Mouse (Mus musculus): ENCODE measurements around the gene Spns2. TPM values are rescaled to one million over a fixed set of nuclear protein-coding genes. Genes with fewer than 3 reads are reported as not detected.
"Not testable (repeated sequence)": the region's sequence is repeated elsewhere in the genome, so short reads cannot be mapped to it uniquely, and the experiment has no call there.

The Spns2 gene
- polyA plus RNA-seq, 2 experiments = 6.3 to 15.9 TPM

GRCm38 (mm10) chr11:72447475-72447874 lies 42.2 kb downstream of the Spns2 start:
- no peaks in the 10 kb centered on the region for H3K9me3 ChIP-seq (ENCODE audit: control insufficient read depth, low read length)
- 83% methylated on average over 8 of the region's 8 CpGs for WGBS
- DNase-seq (ENCODE audit: low spot score) (no peak), ATAC-seq (ENCODE audit: low FRiP score, low read depth) (no peak)
- no peak overlapping the region for H3K9ac ChIP-seq (ENCODE audit: low read depth, low read length, severe bottlenecking)
- H3K36me3 ChIP-seq (ENCODE audit: control insufficient read depth, insufficient read depth, low read length) = peaks cover 100% of the 10 kb centered on the region
- H3K4me1 ChIP-seq (ENCODE audit: control insufficient read depth, insufficient read depth, low read length) = no peaks in the 10 kb centered on the region
- H3K27ac ChIP-seq (replicated peaks; ENCODE audit: low read depth, low read length) = no peak overlapping the region
- H3K4me2 ChIP-seq (replicated peaks; ENCODE audit: low read depth, low read length, severe bottlenecking) = no peak overlapping the region
- TF ChIP-seq POLR2A (IDR thresholded peaks at IDR 0.05; ENCODE audit: borderline replicate concordance, extremely low read depth, insufficient read depth, insufficient read length) = no peak
- H3K27me3 ChIP-seq (ENCODE audit: control insufficient read depth, insufficient read depth, low read length) = no peaks in the 10 kb centered on the region
- H3K4me3 ChIP-seq (replicated peaks; ENCODE audit: low read length) = no peak overlapping the region

- Histone ChIP-seq H3K4me3 (replicated peaks; ENCODE audit: low read length) (no peak overlapping the region), H3K27ac (replicated peaks; ENCODE audit: low read depth, low read length) (no peak overlapping the region), H3K27me3 (ENCODE audit: control insufficient read depth, insufficient read depth, low read length) (no peaks in the 10 kb centered on the region), H3K9me3 (ENCODE audit: control insufficient read depth, low read length) (no peaks in the 10 kb centered on the region), H3K36me3 (ENCODE audit: control insufficient read depth, insufficient read depth, low read length) (peaks cover 92% of the 10 kb centered on the region), H3K9ac (ENCODE audit: low read depth, low read length, severe bottlenecking) (no peak overlapping the region), H3K4me2 (replicated peaks; ENCODE audit: low read depth, low read length, severe bottlenecking) (no peak overlapping the region), H3K4me1 (ENCODE audit: control insufficient read depth, insufficient read depth, low read length) (peaks cover 6% of the 10 kb centered on the region)
- TF ChIP-seq POLR2A (IDR thresholded peaks at IDR 0.05; ENCODE audit: borderline replicate concordance, extremely low read depth, insufficient read depth, insufficient read length) = no peak
- ATAC-seq (ENCODE audit: low FRiP score, low read depth) = no peak
- 94% methylated on average over 6 of the region's 6 CpGs for WGBS
- DNase-seq (ENCODE audit: low spot score) = peak; percentile 31
Measured at GRCm38 (mm10) chr11:72446311-72447105, 43.2 kb downstream of the Spns2 start.

GRCm38 (mm10) chr11:72440965-72441664 lies 48.6 kb downstream of the Spns2 start, which contains the start of gene Mybbp1a:
Mybbp1a (plus strand) TSS chr11:72441355.
- Histone ChIP-seq H3K4me2 (replicated peaks; ENCODE audit: low read depth, low read length, severe bottlenecking) (peak within 1 kb of the TSS; percentile 88), H3K4me3 (replicated peaks; ENCODE audit: low read length) (peak within 1 kb of the TSS; percentile 90), H3K4me1 (ENCODE audit: control insufficient read depth, insufficient read depth, low read length) (peaks cover 6% of the 10 kb centered on the region), H3K27me3 (ENCODE audit: control insufficient read depth, insufficient read depth, low read length) (no peaks in the 10 kb centered on the region), H3K27ac (replicated peaks; ENCODE audit: low read depth, low read length) (peak within 1 kb of the TSS; percentile 85), H3K36me3 (ENCODE audit: control insufficient read depth, insufficient read depth, low read length) (peaks cover 38% of the 10 kb centered on the region), H3K9ac (ENCODE audit: low read depth, low read length, severe bottlenecking) (peak within 1 kb of the TSS; percentile 80), H3K9me3 (ENCODE audit: control insufficient read depth, low read length) (no peaks in the 10 kb centered on the region)
- DNase-seq (ENCODE audit: low spot score) (peak; percentile 98), ATAC-seq (ENCODE audit: low FRiP score, low read depth) (peak; percentile 93)
- 0% methylated on average over 46 of the region's 46 CpGs for WGBS
- TF ChIP-seq POLR2A (IDR thresholded peaks at IDR 0.05; ENCODE audit: borderline replicate concordance, extremely low read depth, insufficient read depth, insufficient read length) = peak; percentile 96; the same call in 1 of the 2 replicates

GRCm38 (mm10) chr11:72440597-72440964 lies 49.1 kb downstream of the Spns2 start:
- H3K27ac ChIP-seq (replicated peaks; ENCODE audit: low read depth, low read length) = peak overlapping the region; percentile 85
- not testable (repeated sequence) for H3K27me3 ChIP-seq (ENCODE audit: control insufficient read depth, insufficient read depth, low read length); DNase-seq (ENCODE audit: low spot score)

GRCm38 (mm10) chr11:72438411-72438810 lies 51.3 kb downstream of the Spns2 start:
- Histone ChIP-seq H3K27me3 (ENCODE audit: control insufficient read depth, insufficient read depth, low read length) (no peaks in the 10 kb centered on the region), H3K4me2 (replicated peaks; ENCODE audit: low read depth, low read length, severe bottlenecking) (no peak overlapping the region), H3K4me1 (ENCODE audit: control insufficient read depth, insufficient read depth, low read length) (peaks cover 6% of the 10 kb centered on the region), H3K9ac (ENCODE audit: low read depth, low read length, severe bottlenecking) (no peak overlapping the region), H3K27ac (replicated peaks; ENCODE audit: low read depth, low read length) (no peak overlapping the region), H3K9me3 (ENCODE audit: control insufficient read depth, low read length) (no peaks in the 10 kb centered on the region), H3K36me3 (ENCODE audit: control insufficient read depth, insufficient read depth, low read length) (peaks cover 11% of the 10 kb centered on the region), H3K4me3 (replicated peaks; ENCODE audit: low read length) (no peak overlapping the region)
- ATAC-seq (ENCODE audit: low FRiP score, low read depth) = no peak
- TF ChIP-seq POLR2A (IDR thresholded peaks at IDR 0.05; ENCODE audit: borderline replicate concordance, extremely low read depth, insufficient read depth, insufficient read length) = no peak
- 50% methylated on average over 4 of the region's 4 CpGs for WGBS
- no peak for DNase-seq (ENCODE audit: low spot score)

More at GRCm38 (mm10) chr11:72440597-72440964, 49.1 kb downstream of the Spns2 start:
- not testable (repeated sequence) for ATAC-seq (ENCODE audit: low FRiP score, low read depth); H3K9me3 ChIP-seq (ENCODE audit: control insufficient read depth, low read length); H3K4me1 ChIP-seq (ENCODE audit: control insufficient read depth, insufficient read depth, low read length)
- H3K4me2 ChIP-seq (replicated peaks; ENCODE audit: low read depth, low read length, severe bottlenecking) = peak overlapping the region; percentile 88
- peak overlapping the region; percentile 90 for H3K4me3 ChIP-seq (replicated peaks; ENCODE audit: low read length)
- WGBS = 41% methylated on average over 6 of the region's 6 CpGs
- peaks cover 32% of the 10 kb centered on the region for H3K36me3 ChIP-seq (ENCODE audit: control insufficient read depth, insufficient read depth, low read length)
- peak overlapping the region; percentile 80 for H3K9ac ChIP-seq (ENCODE audit: low read depth, low read length, severe bottlenecking)

Measured in limb, embryonic 14.5 days (tissue).